ENCODE assay signal across 8 mouse cellular contexts in genomic region chr19:22447418-22448339, GRCm38 (mm10).
A peak's percentile ranks its signal among the peaks of the same experiment; 100 is the strongest.
DNase-seq lines count a peak whose midpoint lies in the region; ATAC-seq lines count a peak whose summit lies in the region.

No protein-coding gene starts in this region.

- DNase-seq in liver, embryonic 11.5 days (ENCODE audit: low spot score): no peak
- no peak for DNase-seq in liver
- peak; percentile 82 to 83 for DNase-seq in cerebellum, postnatal 10 days
- DNase-seq in forelimb bud, embryonic 11.5 days (ENCODE audit: low read depth, low spot score): peak; percentile 45
- peak; percentile 22 to 49 for DNase-seq in kidney, postnatal 4 days
- DNase-seq in retina, postnatal 1 day: peak; percentile 65
- DNase-seq in adrenal gland, postnatal 4 days (ENCODE audit: low spot score in 2 of 2): no peak
- no peak for DNase-seq in urinary bladder, adult 18-20 months (ENCODE audit: low spot score in 2 of 2)

- no peak for ATAC-seq in liver, embryonic 11.5 days (replicated peaks; ENCODE audit: low FRiP score)

- no peaks in the 10 kb centered on the region for H3K4me1 ChIP-seq in liver, embryonic 11.5 days (replicated peaks; ENCODE audit: control insufficient read depth, insufficient read depth, low read length)

- no peaks in the 10 kb centered on the region for H3K9me3 ChIP-seq in liver, embryonic 11.5 days (ENCODE audit: control insufficient read depth, low read length)

- H3K27me3 ChIP-seq in liver, embryonic 11.5 days (replicated peaks; ENCODE audit: control insufficient read depth, insufficient read depth, low read length): no peaks in the 10 kb centered on the region

- 8% methylated on average over 18 of the region's 18 CpGs for WGBS in liver, embryonic 11.5 days

- H3K9ac ChIP-seq in liver, embryonic 11.5 days (ENCODE audit: low read depth, low read length): no peak overlapping the region

- no peak overlapping the region for H3K4me3 ChIP-seq in liver, embryonic 11.5 days (ENCODE audit: low read depth, low read length)

- peak overlapping the region; percentile 41; the same call in 1 of the 2 replicates for H3K4me2 ChIP-seq in liver, embryonic 11.5 days

- no peak overlapping the region for H3K27ac ChIP-seq in liver, embryonic 11.5 days (ENCODE audit: low read depth, low read length)

- no peaks in the 10 kb centered on the region for H3K36me3 ChIP-seq in liver, embryonic 11.5 days (ENCODE audit: control insufficient read depth, insufficient read depth, low read length)

Comparison
In these comparisons a context has a peak if more than half of its experiments do, and no peak if none do; other contexts are left out.
1. DNase-seq: peak in cerebellum, postnatal 10 days (2 of 2), forelimb bud, embryonic 11.5 days (single experiment), kidney, postnatal 4 days (2 of 2) and retina, postnatal 1 day (single experiment); none in liver, embryonic 11.5 days (single experiment), liver (single experiment), adrenal gland, postnatal 4 days (0 of 2) and urinary bladder, adult 18-20 months (0 of 2).